Mouse (Mus musculus): Measurements from ENCODE around the gene Havcr2. TPM values are rescaled to one million over a fixed set of nuclear protein-coding genes. Genes with fewer than 3 reads are reported as not detected.
A peak's percentile ranks its signal among the peaks of the same experiment; 100 is the strongest.
"Not testable (repeated sequence)": the region's sequence is repeated elsewhere in the genome, so short reads cannot be mapped to it uniquely, and the experiment has no call there.

The Havcr2 gene
- total and polyA plus RNA-seq, 3 experiments: 0.08 to 0.48 (median 0.31) TPM

GRCm38 (mm10) chr11:46509900-46510299 lies 55.2 kb downstream of the Havcr2 start:
- no peak for DNase-seq
- Histone ChIP-seq H3K27me3 (ENCODE audit: control insufficient read depth, insufficient read depth, low read length) (no peaks in the 10 kb centered on the region), H3K27ac (no peak overlapping the region), H3K4me1 (ENCODE audit: control insufficient read depth, insufficient read depth, low read length) (no peaks in the 10 kb centered on the region), H3K36me3 (ENCODE audit: control insufficient read depth, insufficient read depth, low read length) (no peaks in the 10 kb centered on the region), H3K9ac (ENCODE audit: low read depth, low read length) (no peak overlapping the region), H3K4me3 (no peak overlapping the region), H3K79me2 (replicated peaks; ENCODE audit: control insufficient read depth, insufficient read depth, low read length) (no peaks in the 10 kb centered on the region)
- intact Hi-C loops (cut with DNase I): no loop called here
- TF ChIP-seq POLR2A (IDR thresholded peaks at IDR 0.05; ENCODE audit: insufficient read depth, low read depth, low read length) (no peak), CTCF (IDR thresholded peaks at IDR 0.05) (no peak), EP300 (IDR thresholded peaks at IDR 0.05; ENCODE audit: insufficient read depth, low read depth, low read length) (no peak)
- WGBS: 94% methylated on average over 5 of the region's 5 CpGs

GRCm38 (mm10) chr11:46521341-46521740 lies 66.6 kb downstream of the Havcr2 start:
- intact Hi-C loops (cut with DNase I); H3K9ac ChIP-seq (ENCODE audit: low read depth, low read length); H3K4me1 ChIP-seq (ENCODE audit: control insufficient read depth, insufficient read depth, low read length); DNase-seq; H3K4me3 ChIP-seq; H3K36me3 ChIP-seq (ENCODE audit: control insufficient read depth, insufficient read depth, low read length); H3K79me2 ChIP-seq (replicated peaks; ENCODE audit: control insufficient read depth, insufficient read depth, low read length); H3K27me3 ChIP-seq (ENCODE audit: control insufficient read depth, insufficient read depth, low read length); H3K27ac ChIP-seq: not testable (repeated sequence)
- 77% methylated on average over 5 of the region's 5 CpGs for WGBS

- no peak for DNase-seq
- no peak overlapping the region for H3K9ac ChIP-seq (ENCODE audit: low read depth, low read length)
- H3K27ac ChIP-seq: no peak overlapping the region
- no peak for TF ChIP-seq EP300 (IDR thresholded peaks at IDR 0.05; ENCODE audit: insufficient read depth, low read depth, low read length)
- TF ChIP-seq CTCF (IDR thresholded peaks at IDR 0.05): 0 out of 2 replicates have a peak, but pooled peaks have one; percentile 8
- intact Hi-C loops (cut with DNase I): no loop called here
- WGBS: 72% methylated on average over 3 of the region's 3 CpGs
- no peaks in the 10 kb centered on the region for H3K36me3 ChIP-seq (ENCODE audit: control insufficient read depth, insufficient read depth, low read length)
- H3K4me3 ChIP-seq: no peak overlapping the region
- H3K4me1 ChIP-seq (ENCODE audit: control insufficient read depth, insufficient read depth, low read length): no peaks in the 10 kb centered on the region
- H3K79me2 ChIP-seq (replicated peaks; ENCODE audit: control insufficient read depth, insufficient read depth, low read length): no peaks in the 10 kb centered on the region
- H3K27me3 ChIP-seq (ENCODE audit: control insufficient read depth, insufficient read depth, low read length): no peaks in the 10 kb centered on the region
Observed at GRCm38 (mm10) chr11:46522719-46523118, 68.0 kb downstream of the Havcr2 start.

GRCm38 (mm10) chr11:46523912-46524311 lies 69.2 kb downstream of the Havcr2 start, which contains the start of gene Gm12169:
TSS of gene Gm12169 (plus strand) at chr11:46524212.
- no peak within 1 kb of the TSS for H3K27ac ChIP-seq
- TF ChIP-seq CTCF (IDR thresholded peaks at IDR 0.05) (no peak), POLR2A (IDR thresholded peaks at IDR 0.05; ENCODE audit: insufficient read depth, low read depth, low read length) (no peak), EP300 (IDR thresholded peaks at IDR 0.05; ENCODE audit: insufficient read depth, low read depth, low read length) (no peak)
- H3K79me2 ChIP-seq (replicated peaks; ENCODE audit: control insufficient read depth, insufficient read depth, low read length): no peaks in the 10 kb centered on the region
- no peak for DNase-seq
- no peak within 1 kb of the TSS for H3K4me3 ChIP-seq
- no peaks in the 10 kb centered on the region for H3K4me1 ChIP-seq (ENCODE audit: control insufficient read depth, insufficient read depth, low read length)
- WGBS: 90% methylated on average over 2 of the region's 2 CpGs
- H3K27me3 ChIP-seq (ENCODE audit: control insufficient read depth, insufficient read depth, low read length): no peaks in the 10 kb centered on the region
- intact Hi-C loops (cut with DNase I): no loop called here
- H3K36me3 ChIP-seq (ENCODE audit: control insufficient read depth, insufficient read depth, low read length): no peaks in the 10 kb centered on the region
- H3K9ac ChIP-seq (ENCODE audit: low read depth, low read length): no peak within 1 kb of the TSS

GRCm38 (mm10) chr11:46530149-46530548 lies 75.4 kb downstream of the Havcr2 start:
- H3K27me3 ChIP-seq (ENCODE audit: control insufficient read depth, insufficient read depth, low read length): no peaks in the 10 kb centered on the region
- H3K79me2 ChIP-seq (replicated peaks; ENCODE audit: control insufficient read depth, insufficient read depth, low read length): no peaks in the 10 kb centered on the region
- no peak for DNase-seq
- no peak overlapping the region for H3K9ac ChIP-seq (ENCODE audit: low read depth, low read length)
- H3K4me3 ChIP-seq: no peak overlapping the region
- intact Hi-C loops (cut with DNase I): no loop called here
- no peak overlapping the region for H3K27ac ChIP-seq
- 83% methylated on average over 4 of the region's 4 CpGs for WGBS
- no peaks in the 10 kb centered on the region for H3K36me3 ChIP-seq (ENCODE audit: control insufficient read depth, insufficient read depth, low read length)
- no peaks in the 10 kb centered on the region for H3K4me1 ChIP-seq (ENCODE audit: control insufficient read depth, insufficient read depth, low read length)
- no peak for TF ChIP-seq CTCF (IDR thresholded peaks at IDR 0.05)
- TF ChIP-seq POLR2A (IDR thresholded peaks at IDR 0.05; ENCODE audit: insufficient read depth, low read depth, low read length): no peak
- no peak for TF ChIP-seq EP300 (IDR thresholded peaks at IDR 0.05; ENCODE audit: insufficient read depth, low read depth, low read length)

Other genes starting within 250 kb of the Havcr2 start
- gene Fndc9, start 219.4 kb upstream of the Havcr2 start, total RNA-seq (2021): not detected
- not detected in 2 replicates for gene Fndc9, start 219.4 kb upstream of the Havcr2 start, polyA plus RNA-seq (2012; rRNA removed)
- 10 to 100 TPM; 55.2 to 68.8 TPM for gene Cyfip2, start 142.1 kb upstream of the Havcr2 start, total RNA-seq (2021)
- gene Cyfip2, start 142.1 kb upstream of the Havcr2 start, polyA plus RNA-seq (2012; rRNA removed): 28.8 and 30.5 TPM in 2 replicates
- under 1 TPM; 0.26 to 0.30 TPM for gene Itk, start 65.4 kb upstream of the Havcr2 start, total RNA-seq (2021)
- 0.35 and 0.51 TPM in 2 replicates for gene Itk, start 65.4 kb upstream of the Havcr2 start, polyA plus RNA-seq (2012; rRNA removed)
- not detected for gene Fam71b, start 58.4 kb upstream of the Havcr2 start, total RNA-seq (2021)
- gene Fam71b, start 58.4 kb upstream of the Havcr2 start, polyA plus RNA-seq (2012; rRNA removed): 0.06 TPM in 1 of 2 replicates, not detected in the other
- 10 to 100 TPM; 16.8 to 17.1 TPM for gene Med7, start 18.0 kb upstream of the Havcr2 start, total RNA-seq (2021)
- 8.1 and 16.5 TPM in 2 replicates for gene Med7, start 18.0 kb upstream of the Havcr2 start, polyA plus RNA-seq (2012; rRNA removed)
- gene Gm12169, start 69.3 kb downstream of the Havcr2 start, total RNA-seq (2021): not detected
- gene Gm12169, start 69.3 kb downstream of the Havcr2 start, polyA plus RNA-seq (2012; rRNA removed): not detected in 2 replicates
- gene BC053393, start 116.6 kb downstream of the Havcr2 start, total RNA-seq (2021): not detected
- gene BC053393, start 116.6 kb downstream of the Havcr2 start, polyA plus RNA-seq (2012; rRNA removed): not detected in 2 replicates
- not detected for gene Dppa1, start 174.3 kb downstream of the Havcr2 start, total RNA-seq (2021)
- not detected in 2 replicates for gene Dppa1, start 174.3 kb downstream of the Havcr2 start, polyA plus RNA-seq (2012; rRNA removed)